Mouse (Mus musculus): ENCODE results near the gene Socs2.

GRCm38 (mm10) chr10:95385801-95386203 lies 31.2 kb downstream of the Socs2 start:
- TF ChIP-seq CTCF (IDR thresholded peaks at IDR 0.05; ENCODE audit: low read depth, low read length) (no peak), POLR2A (IDR thresholded peaks at IDR 0.05; ENCODE audit: borderline replicate concordance, low read depth, low read length) (no peak)
